Mouse (Mus musculus): Measurements from ENCODE around the gene Naaladl2.

- TF ChIP-seq CTCF (IDR thresholded peaks at IDR 0.05; ENCODE audit: low read depth, low read length) (no peak), GATA1 (IDR thresholded peaks at IDR 0.05; ENCODE audit: borderline replicate concordance, low read length) (no peak), TAL1 (conservative IDR thresholded peaks at IDR 0.05; ENCODE audit: low read depth, low read length) (no peak)
Measured at GRCm38 (mm10) chr3:23865688-23866087, 1278.4 kb downstream of the Naaladl2 start.

Measured in G1E (cell line).